29 mouse cellular contexts compared by ENCODE assay signal in genomic region chr6:98864306-98864705, GRCm38 (mm10).
DNase-seq lines count a peak whose midpoint lies in the region; ATAC-seq and TF ChIP-seq lines count a peak whose summit lies in the region.
"Had no signal": no experiment of that assay in that cellular context is flagged by ENCODE, and none has a peak within 500 bp of the region (broad histone marks: within the 10 kb centered on the region; RNA-seq: fewer than 3 reads in every experiment).

No protein-coding gene starts in this region.

- TF ChIP-seq POLR2A in liver, adult 2 months (IDR thresholded peaks at IDR 0.05; ENCODE audit: extremely low read depth, insufficient read depth, low read length) = no peak

- no peak overlapping the region for H3K27ac ChIP-seq in forebrain, embryonic 14.5 days (ENCODE audit: low read depth, low read length)
- H3K27ac ChIP-seq in forebrain, embryonic 10.5 days = no peak overlapping the region
- H3K27ac ChIP-seq in liver, adult 2 months (replicated peaks; ENCODE audit: insufficient read depth, low read depth, low read length) = no peak overlapping the region
- H3K27ac ChIP-seq in embryonic facial prominence, embryonic 14.5 days (replicated peaks; ENCODE audit: low read depth, low read length) = no peak overlapping the region; the same call in 1 of the 2 replicates
- H3K27ac ChIP-seq: embryonic facial prominence, embryonic 13.5 days; forebrain, embryonic 13.5 days; hindbrain, embryonic 12.5 days; liver, embryonic 14.5 days; midbrain, embryonic 15.5 days; neural tube, embryonic 12.5 days had no signal

- no peak overlapping the region for H3K9ac ChIP-seq in forebrain, embryonic 14.5 days (ENCODE audit: low read length)
- no peak overlapping the region for H3K9ac ChIP-seq in liver, adult 2 months (ENCODE audit: low read depth, low read length)
- H3K9ac ChIP-seq in embryonic facial prominence, embryonic 14.5 days (ENCODE audit: low read depth, low read length) = no peak overlapping the region
- H3K9ac ChIP-seq: embryonic facial prominence, embryonic 13.5 days; forebrain, embryonic 13.5 days; hindbrain, embryonic 12.5 days; liver, embryonic 14.5 days; midbrain, embryonic 15.5 days; neural tube, embryonic 12.5 days had no signal

- peaks cover 4% of the 10 kb centered on the region; the same call in 1 of the 2 replicates for H3K4me1 ChIP-seq in forebrain, embryonic 14.5 days (ENCODE audit: control insufficient read depth, insufficient read depth, low read length)
- no peaks in the 10 kb centered on the region for H3K4me1 ChIP-seq in forebrain, embryonic 10.5 days
- no peaks in the 10 kb centered on the region for H3K4me1 ChIP-seq in liver, adult 2 months (ENCODE audit: control insufficient read depth, insufficient read depth, low read length)
- H3K4me1 ChIP-seq in embryonic facial prominence, embryonic 14.5 days (ENCODE audit: control insufficient read depth, insufficient read depth, low read length) = peaks cover 4% of the 10 kb centered on the region
- H3K4me1 ChIP-seq: hindbrain, embryonic 12.5 days; midbrain, embryonic 15.5 days; neural tube, embryonic 12.5 days had no signal

- no peak overlapping the region for H3K4me2 ChIP-seq in forebrain, embryonic 14.5 days (ENCODE audit: low read length)
- no peak overlapping the region for H3K4me2 ChIP-seq in embryonic facial prominence, embryonic 14.5 days (ENCODE audit: low read depth, low read length)
- H3K4me2 ChIP-seq: embryonic facial prominence, embryonic 13.5 days; forebrain, embryonic 13.5 days; heart, embryonic 11.5 days; hindbrain, embryonic 12.5 days; midbrain, embryonic 15.5 days; neural tube, embryonic 12.5 days had no signal

- no peak for ATAC-seq in forebrain, embryonic 14.5 days
- no peak for ATAC-seq in embryonic facial prominence, embryonic 14.5 days (ENCODE audit: low read depth)
- ATAC-seq in megakaryocyte progenitor cell, adult 5-6 weeks (replicated peaks; ENCODE audit: poor library complexity) = no peak
- ATAC-seq: CD4-positive, CD25-positive, alpha-beta regulatory T cell, adult 4 months; forebrain, embryonic 13.5 days; intestine, postnatal 0 days; midbrain, embryonic 15.5 days had no signal

- no peaks in the 10 kb centered on the region for H3K9me3 ChIP-seq in forebrain, embryonic 14.5 days (replicated peaks; ENCODE audit: control insufficient read depth, low read length)
- no peaks in the 10 kb centered on the region for H3K9me3 ChIP-seq in forebrain, embryonic 10.5 days
- no peaks in the 10 kb centered on the region for H3K9me3 ChIP-seq in embryonic facial prominence, embryonic 14.5 days (ENCODE audit: control insufficient read depth, low read length)
- H3K9me3 ChIP-seq: embryonic facial prominence, embryonic 13.5 days; forebrain, embryonic 13.5 days; hindbrain, embryonic 12.5 days; midbrain, embryonic 15.5 days; neural tube, embryonic 12.5 days had no signal

- H3K79me2 ChIP-seq in liver, adult 2 months (ENCODE audit: control insufficient read depth, insufficient read depth, low read length) = no peaks in the 10 kb centered on the region

- H3K4me3 ChIP-seq in forebrain, embryonic 14.5 days (ENCODE audit: low read depth, low read length) = no peak overlapping the region
- no peak overlapping the region for H3K4me3 ChIP-seq in forebrain, embryonic 10.5 days
- H3K4me3 ChIP-seq in liver, adult 2 months (ENCODE audit: insufficient read depth, low read depth, low read length) = no peak overlapping the region
- H3K4me3 ChIP-seq in embryonic facial prominence, embryonic 14.5 days (ENCODE audit: low read depth, low read length) = no peak overlapping the region
- H3K4me3 ChIP-seq: embryonic facial prominence, embryonic 13.5 days; erythroblast, embryonic 14.5 days; forebrain, embryonic 13.5 days; hindbrain, embryonic 12.5 days; midbrain, embryonic 15.5 days; myocyte; neural tube, embryonic 12.5 days had no signal

- no peak for TF ChIP-seq CTCF in liver, adult 2 months (IDR thresholded peaks at IDR 0.05; ENCODE audit: low read depth, low read length)

- DNase-seq in forebrain, embryonic 14.5 days (ENCODE audit: low spot score) = peak; percentile 36
- DNase-seq in forebrain, embryonic 10.5 days (ENCODE audit: extremely low spot score, low spot score) = no peak
- peak; percentile 15 for DNase-seq in liver, adult 2 months (ENCODE audit: extremely low read depth, low read depth, low spot score)
- DNase-seq in liver = no peak
- DNase-seq in 416B (ENCODE audit: low read depth) = peak; percentile 31
- peak; percentile 50 for DNase-seq in embryonic facial prominence, embryonic 14.5 days (ENCODE audit: low spot score)
- DNase-seq in gastrocnemius, postnatal 10 days = no peak
- DNase-seq: adrenal gland, postnatal 36 days; cerebellum, adult 2 months; cerebellum, postnatal 36 days; gastrocnemius, postnatal 36 days; heart, adult 18-20 months; heart, postnatal 36 days; left cerebral cortex, postnatal 4 days; right cerebral cortex, adult 18-20 months; spleen, adult 18-20 months; thymus, postnatal 14 days had no signal

- H3K27me3 ChIP-seq in forebrain, embryonic 14.5 days (replicated peaks; ENCODE audit: control insufficient read depth, insufficient read depth, low read length) = no peaks in the 10 kb centered on the region
- no peaks in the 10 kb centered on the region for H3K27me3 ChIP-seq in forebrain, embryonic 10.5 days (ENCODE audit: poor library complexity, severe bottlenecking)
- H3K27me3 ChIP-seq in liver, adult 2 months (ENCODE audit: control insufficient read depth, insufficient read depth, low read length) = no peaks in the 10 kb centered on the region
- H3K27me3 ChIP-seq in embryonic facial prominence, embryonic 14.5 days (replicated peaks; ENCODE audit: control insufficient read depth, insufficient read depth, low read length) = no peaks in the 10 kb centered on the region
- H3K27me3 ChIP-seq: embryonic facial prominence, embryonic 13.5 days; forebrain, embryonic 13.5 days; hindbrain, embryonic 12.5 days; midbrain, embryonic 15.5 days; neural tube, embryonic 12.5 days had no signal

- 55% methylated on average over 2 of the region's 2 CpGs for WGBS in forebrain, embryonic 14.5 days
- WGBS in forebrain, embryonic 10.5 days = 87% methylated on average over 2 of the region's 2 CpGs
- 73% methylated on average over 2 of the region's 2 CpGs for WGBS in liver, adult 2 months
- 32% methylated on average over 2 of the region's 2 CpGs for WGBS in embryonic facial prominence, embryonic 14.5 days

- H3K36me3 ChIP-seq in forebrain, embryonic 14.5 days (ENCODE audit: control insufficient read depth, insufficient read depth, low read length) = no peaks in the 10 kb centered on the region
- no peaks in the 10 kb centered on the region for H3K36me3 ChIP-seq in forebrain, embryonic 10.5 days (replicated peaks)
- H3K36me3 ChIP-seq in liver, adult 2 months (ENCODE audit: control insufficient read depth, insufficient read depth, low read length) = no peaks in the 10 kb centered on the region
- H3K36me3 ChIP-seq in embryonic facial prominence, embryonic 14.5 days (ENCODE audit: control insufficient read depth, insufficient read depth, low read length) = no peaks in the 10 kb centered on the region
- H3K36me3 ChIP-seq: embryonic facial prominence, embryonic 13.5 days; hindbrain, embryonic 12.5 days; midbrain, embryonic 15.5 days; neural tube, embryonic 12.5 days had no signal

Comparison
In these comparisons a context has a peak if more than half of its experiments do, and no peak if none do; other contexts are left out.
1. DNase-seq: peak in forebrain, embryonic 14.5 days (single experiment), liver, adult 2 months (single experiment), 416B (single experiment) and embryonic facial prominence, embryonic 14.5 days (single experiment); none in forebrain, embryonic 10.5 days (single experiment), liver (single experiment) and gastrocnemius, postnatal 10 days (single experiment).